Mouse (Mus musculus): Measurements from ENCODE around the gene Ppp1r3c. TPM values are rescaled to one million over a fixed set of nuclear protein-coding genes. Genes with fewer than 3 reads are reported as not detected.
A peak's percentile ranks its signal among the peaks of the same experiment; 100 is the strongest.
"Not testable (repeated sequence)": the region's sequence is repeated elsewhere in the genome, so short reads cannot be mapped to it uniquely, and the experiment has no call there.

Ppp1r3c gene
- total RNA-seq (2015) (not detected in 2 replicates), total RNA-seq (2017) (not detected in 2 replicates)

DNA sequence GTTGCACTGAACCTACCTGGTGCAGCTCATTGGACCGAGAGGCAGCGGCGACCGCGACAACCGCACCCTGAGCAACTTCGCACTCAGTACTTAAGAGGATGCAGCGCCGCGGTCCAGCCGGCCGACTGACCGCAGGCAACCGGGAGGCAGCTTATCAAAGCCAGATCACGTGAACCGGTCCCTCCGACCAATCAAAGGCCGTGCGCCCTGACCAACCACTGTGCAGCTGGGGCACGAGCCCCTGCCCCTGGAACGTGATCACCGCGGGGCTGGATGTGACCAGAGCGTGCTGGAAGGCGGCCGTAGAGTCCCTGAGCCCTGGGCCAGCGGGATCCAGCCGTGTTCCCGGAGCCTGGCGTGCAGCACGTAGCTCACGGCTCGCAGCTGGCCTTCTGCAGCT is at the start of gene Ppp1r3c:
TSS of gene Ppp1r3c (minus strand) at position 117 of the 400 bp plus-strand sequence.
- ATAC-seq (replicated peaks; ENCODE audit: poor library complexity): peak; percentile 60

DNA sequence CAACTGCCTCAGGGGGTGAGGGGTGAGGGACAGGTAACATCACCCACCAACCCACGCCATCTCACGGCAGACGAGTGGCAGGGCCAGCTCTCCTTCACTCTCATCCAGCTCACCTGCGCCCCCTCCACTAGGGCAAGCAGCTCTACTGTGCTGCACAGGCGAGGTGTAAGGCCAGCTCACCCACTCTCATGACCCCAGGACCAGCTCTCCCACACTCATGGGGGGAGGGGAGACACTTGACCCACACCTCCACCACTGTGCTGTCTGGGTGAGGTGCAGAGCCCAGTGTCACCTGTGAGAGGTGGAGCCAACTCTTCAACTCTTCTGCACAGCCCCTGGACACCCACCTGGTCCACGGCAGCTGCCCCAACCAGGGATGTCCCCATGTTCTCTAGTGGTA is 46.7 kb upstream of the Ppp1r3c start:
- no peak for ATAC-seq (replicated peaks; ENCODE audit: poor library complexity)

DNA sequence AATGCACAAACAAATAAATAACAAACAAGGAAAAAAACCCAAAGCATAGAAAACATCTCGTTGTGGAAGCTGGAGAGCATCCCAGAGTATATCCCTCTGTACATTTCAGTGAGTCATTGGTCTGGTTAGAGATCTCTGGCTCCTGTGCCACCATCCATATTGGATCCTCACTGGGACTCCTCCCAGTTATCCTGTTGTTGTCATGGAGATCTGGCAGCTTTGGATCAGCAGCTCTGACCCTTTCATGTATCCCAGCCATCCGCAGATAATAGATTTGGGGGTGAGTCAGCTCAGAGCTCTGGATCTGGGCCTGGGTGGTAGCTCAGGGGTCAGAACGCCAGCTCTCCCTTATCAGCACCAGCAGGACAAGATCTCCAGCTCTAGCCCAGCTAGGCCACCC is 46.1 kb upstream of the Ppp1r3c start:
- ATAC-seq (replicated peaks; ENCODE audit: poor library complexity): no peak

DNA sequence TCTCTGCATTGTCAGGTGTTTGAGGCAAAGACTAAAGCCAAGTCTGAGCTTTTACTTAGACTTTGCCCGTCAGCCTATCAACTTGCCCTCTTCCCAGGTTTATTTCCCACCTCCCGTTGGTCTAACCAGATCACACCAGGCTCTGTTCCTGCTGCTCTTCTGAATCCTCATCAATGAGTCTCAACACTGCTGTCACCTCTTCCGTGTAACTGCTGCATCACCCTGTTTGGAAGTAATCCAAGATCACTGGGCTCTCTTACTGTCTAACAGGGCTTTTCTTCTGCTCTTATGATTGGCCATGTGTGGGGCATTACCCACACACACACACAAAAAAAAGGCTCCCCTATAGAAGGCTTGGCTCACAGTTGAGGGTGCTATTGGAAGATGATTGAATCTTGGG is 45.5 kb upstream of the Ppp1r3c start:
- ATAC-seq (replicated peaks; ENCODE audit: poor library complexity): peak; percentile 37; the same call in 1 of the 2 replicates

DNA sequence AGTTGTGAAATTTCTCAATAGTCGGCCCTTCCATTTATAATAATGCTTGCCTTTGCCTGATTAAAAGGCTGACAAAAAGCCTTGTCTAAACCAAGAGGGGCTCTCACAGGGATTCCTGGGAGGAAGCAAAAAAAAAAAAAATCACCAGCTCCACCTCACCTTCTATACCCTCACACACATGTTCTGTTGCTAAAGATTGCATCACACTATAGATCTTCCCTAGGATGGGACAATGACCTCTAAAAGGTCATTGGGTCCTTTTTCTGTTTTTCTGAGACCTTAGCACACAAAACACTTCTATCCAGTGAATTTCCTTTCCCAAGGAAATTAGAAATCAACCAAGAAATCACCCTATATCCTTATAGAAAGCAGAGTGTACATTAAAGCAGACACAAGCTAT is 43.9 kb upstream of the Ppp1r3c start:
- no peak for ATAC-seq (replicated peaks; ENCODE audit: poor library complexity)

DNA sequence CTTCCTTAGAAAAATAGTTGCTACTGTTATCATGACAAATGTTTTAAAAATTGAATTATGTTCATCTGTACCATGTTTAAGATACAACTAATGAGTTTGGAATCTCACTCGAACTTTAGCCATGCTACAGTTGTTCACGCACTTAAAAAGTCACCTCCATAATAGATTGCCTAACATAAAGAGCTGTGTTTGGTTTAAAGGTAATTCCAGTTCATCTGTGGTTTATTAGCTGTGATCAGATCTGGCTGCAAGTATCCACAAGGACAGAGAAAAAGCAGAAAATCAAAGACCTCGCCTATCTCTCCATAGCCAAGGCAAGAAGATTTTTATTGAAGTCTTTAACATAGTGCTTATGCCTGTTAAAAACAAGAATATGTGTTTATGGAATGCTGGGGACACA is 43.3 kb upstream of the Ppp1r3c start:
- no peak for ATAC-seq (replicated peaks; ENCODE audit: poor library complexity)

- no peak for ATAC-seq (replicated peaks; ENCODE audit: poor library complexity)
Observed at GRCm38 (mm10) chr19:36775531-36775930, 39.1 kb upstream of the Ppp1r3c start.

DNA sequence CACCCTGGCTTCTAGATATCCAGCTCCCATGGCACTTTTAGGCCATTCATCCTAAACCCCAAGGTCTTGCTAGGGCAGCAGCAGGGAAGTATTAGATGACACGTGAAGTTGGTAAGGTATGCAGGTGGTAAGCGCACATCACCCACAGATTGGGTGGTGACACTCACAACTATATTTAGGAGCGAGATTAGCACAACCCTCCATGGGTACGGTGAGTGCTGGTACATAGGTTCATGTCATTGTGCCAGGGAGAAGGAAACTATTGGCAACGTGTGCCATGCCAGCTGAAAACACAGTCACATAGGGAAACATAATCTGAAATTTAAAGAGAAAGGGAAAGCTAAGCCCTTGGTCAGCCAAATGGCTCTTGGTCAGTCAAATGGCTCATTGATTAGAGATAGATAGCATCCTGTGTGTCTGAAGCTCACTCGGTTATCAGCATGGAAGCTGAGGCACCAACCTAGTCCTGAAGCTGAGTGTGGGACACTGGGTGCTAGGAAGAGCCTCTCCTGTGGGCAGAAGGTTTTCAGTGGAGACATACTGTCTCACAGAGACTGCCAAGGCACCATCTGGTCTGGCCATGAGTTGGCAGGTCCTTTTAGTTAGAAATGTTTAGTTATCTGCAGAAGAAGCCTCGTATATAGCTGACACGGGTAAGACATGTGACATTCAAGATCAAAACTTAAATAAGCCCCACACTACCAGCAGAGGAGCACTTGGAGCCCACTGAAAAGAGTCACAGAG is 37.4 kb upstream of the Ppp1r3c start:
- no peak for ATAC-seq (replicated peaks; ENCODE audit: poor library complexity)

DNA sequence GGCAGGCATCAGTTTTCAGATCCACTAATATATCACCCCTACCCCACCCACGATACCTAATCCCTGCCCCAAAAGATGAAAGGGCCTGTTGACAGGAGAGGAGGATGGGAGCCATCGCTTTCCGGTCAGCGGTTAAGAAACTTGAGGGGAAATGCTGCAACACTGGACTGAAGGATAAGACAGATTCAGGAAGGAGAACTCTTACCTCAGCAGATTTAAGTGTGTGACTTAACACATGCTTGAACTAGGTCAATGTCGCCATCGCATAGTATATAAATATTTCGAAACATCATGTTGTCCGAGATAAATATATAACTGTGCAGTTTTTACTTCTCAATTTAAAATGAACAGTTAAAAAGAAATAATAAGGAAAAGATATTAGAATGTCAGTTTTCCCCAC is 31.6 kb upstream of the Ppp1r3c start:
- peak; percentile 85 for ATAC-seq (replicated peaks; ENCODE audit: poor library complexity)

GRCm38 (mm10) chr19:36764451-36764850 is 28.0 kb upstream of the Ppp1r3c start:
- ATAC-seq (replicated peaks; ENCODE audit: poor library complexity): no peak

DNA sequence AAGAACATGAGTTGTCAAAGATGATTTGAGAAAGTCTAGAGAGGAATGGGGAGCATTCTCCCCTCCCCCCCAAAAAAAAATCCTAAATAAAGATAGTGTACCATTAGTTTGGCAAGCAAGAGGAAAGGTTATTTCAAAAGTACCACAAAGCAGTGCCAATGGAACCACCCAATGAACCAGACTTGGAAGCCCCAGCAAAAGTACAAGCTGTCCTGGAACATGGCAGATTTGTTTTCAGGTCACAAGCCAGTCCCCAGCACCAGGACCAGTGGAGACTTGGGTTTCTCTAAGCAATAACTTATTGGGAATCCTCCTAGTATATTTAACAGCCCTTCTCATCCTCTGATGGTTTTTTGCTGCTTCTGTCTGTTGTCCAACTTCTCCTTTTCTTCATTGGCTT is 12.5 kb upstream of the Ppp1r3c start:
- ATAC-seq (replicated peaks; ENCODE audit: poor library complexity): no peak

- no peak for ATAC-seq (replicated peaks; ENCODE audit: poor library complexity)
Observed at GRCm38 (mm10) chr19:36742331-36742730, 5.9 kb upstream of the Ppp1r3c start.

GRCm38 (mm10) chr19:36739566-36740211 is 3.2 kb upstream of the Ppp1r3c start:
- ATAC-seq (replicated peaks; ENCODE audit: poor library complexity): no peak

GRCm38 (mm10) chr19:36738009-36738408 is 1.6 kb upstream of the Ppp1r3c start:
- peak; percentile 44; the same call in 1 of the 2 replicates for ATAC-seq (replicated peaks; ENCODE audit: poor library complexity)

DNA sequence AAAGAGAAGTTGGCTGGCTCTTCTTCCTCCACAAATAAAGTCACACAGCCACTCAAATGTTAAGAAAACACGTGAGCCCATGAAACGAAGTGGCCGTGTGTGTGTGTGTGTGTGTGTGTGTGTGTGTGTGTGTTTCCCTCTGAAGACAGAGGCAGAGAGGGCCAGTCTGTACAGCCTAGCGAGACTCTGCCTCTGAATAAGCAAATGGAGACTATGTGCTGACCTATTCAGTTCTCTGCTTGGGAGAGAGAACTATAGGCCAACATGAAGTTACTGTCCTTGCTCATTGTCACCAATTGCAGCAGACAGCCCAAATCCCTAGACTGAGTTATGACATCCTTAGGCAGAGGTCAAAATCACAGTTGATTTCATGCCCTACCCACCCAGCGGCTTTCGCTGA is 634 bp upstream of the Ppp1r3c start:
- no peak for ATAC-seq (replicated peaks; ENCODE audit: poor library complexity)

DNA sequence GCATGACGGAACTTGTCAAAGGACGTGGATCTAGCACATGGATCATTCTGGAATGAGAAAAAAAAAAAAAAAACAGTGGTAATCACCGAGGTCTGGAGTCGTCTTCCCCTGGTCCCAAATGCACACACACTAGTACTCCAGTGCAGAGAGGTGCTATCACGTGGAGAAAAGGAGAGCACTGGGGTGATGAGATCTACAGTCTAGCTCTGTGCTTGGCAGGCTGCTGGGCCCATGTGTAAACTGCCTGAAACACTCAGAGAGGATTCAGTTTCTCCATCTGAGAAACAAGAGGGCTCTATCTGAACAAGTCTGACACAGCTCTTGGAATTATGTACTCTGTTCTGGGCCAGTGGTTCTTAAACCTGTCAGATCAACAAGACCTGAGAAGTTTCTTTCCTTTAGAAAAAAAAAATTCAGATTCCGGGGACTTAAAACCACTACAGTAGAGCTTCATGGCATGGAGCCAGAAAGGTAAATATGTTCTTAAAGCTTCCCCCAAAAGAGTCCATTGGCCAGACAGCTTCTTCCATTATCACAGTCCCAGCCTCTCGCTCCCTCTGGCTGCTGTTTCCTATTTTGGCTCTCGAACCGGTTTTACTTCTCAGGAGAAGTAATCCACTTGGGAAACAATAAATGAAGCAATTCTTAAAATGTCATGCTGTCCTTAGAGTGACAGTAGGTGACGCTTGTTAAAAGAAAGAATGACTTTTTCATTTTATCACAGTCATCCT is 2.0 kb downstream of the Ppp1r3c start:
- ATAC-seq (replicated peaks; ENCODE audit: poor library complexity): no peak

GRCm38 (mm10) chr19:36733191-36733943 is 3.1 kb downstream of the Ppp1r3c start:
- ATAC-seq (replicated peaks; ENCODE audit: poor library complexity): 0 out of 2 replicates have a peak, but pooled peaks have one; percentile 17

DNA sequence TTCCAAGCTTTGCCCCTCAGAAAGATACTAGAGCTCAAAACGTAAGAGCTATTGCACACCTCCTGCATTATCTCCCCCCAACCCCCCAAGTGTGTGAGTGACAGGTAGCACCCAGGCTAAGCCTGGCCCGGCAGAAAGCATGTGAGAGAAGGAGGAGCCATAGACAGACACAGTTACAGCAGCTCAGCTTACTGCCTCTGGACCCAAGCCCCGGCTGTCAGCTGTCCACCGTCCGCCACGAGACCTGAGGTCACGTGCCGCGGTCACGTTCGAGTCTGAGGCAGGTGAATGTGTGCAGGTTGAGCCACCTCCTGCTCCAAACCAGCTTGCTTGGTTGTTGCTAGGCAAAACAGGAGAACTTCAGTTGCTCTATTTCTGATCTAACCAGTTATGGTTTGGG is 5.1 kb downstream of the Ppp1r3c start:
- no peak for ATAC-seq (replicated peaks; ENCODE audit: poor library complexity)

DNA sequence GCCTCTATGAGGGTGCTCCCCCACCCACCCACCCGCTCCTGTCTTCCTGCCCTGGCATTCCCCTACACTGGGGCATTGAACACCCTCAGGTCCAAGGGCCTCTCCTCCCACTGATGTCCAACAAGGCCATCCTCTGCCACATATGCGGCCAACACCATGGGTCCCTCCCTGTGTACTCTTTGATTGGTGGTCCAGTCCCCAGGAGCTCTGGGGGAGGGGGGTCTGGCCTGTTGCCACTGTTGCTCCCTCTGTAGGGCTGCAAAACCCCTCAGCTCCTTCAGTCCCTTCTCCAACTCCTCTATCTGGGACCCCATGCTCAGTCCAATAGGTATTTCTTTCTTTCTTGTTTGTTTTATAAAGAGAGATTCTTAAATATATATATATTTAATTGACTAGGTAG is 6.0 kb downstream of the Ppp1r3c start:
- ATAC-seq (replicated peaks; ENCODE audit: poor library complexity): not testable (repeated sequence)

- no peak for ATAC-seq (replicated peaks; ENCODE audit: poor library complexity)
Observed at GRCm38 (mm10) chr19:36728741-36729460, 7.6 kb downstream of the Ppp1r3c start.

All from megakaryocyte progenitor cell, adult 5-6 weeks (primary cell).